Mouse (Mus musculus) embryo, embryonic 10 days (tissue): ENCODE results near the gene Abcb6.

ENCODE experiments used
- DNase-seq: peaks from one replicate; pipeline ENCODE4 v3.0.0-alpha.2; 2015; ENCODE audit warnings: low spot score

The Abcb6 gene

DNA sequence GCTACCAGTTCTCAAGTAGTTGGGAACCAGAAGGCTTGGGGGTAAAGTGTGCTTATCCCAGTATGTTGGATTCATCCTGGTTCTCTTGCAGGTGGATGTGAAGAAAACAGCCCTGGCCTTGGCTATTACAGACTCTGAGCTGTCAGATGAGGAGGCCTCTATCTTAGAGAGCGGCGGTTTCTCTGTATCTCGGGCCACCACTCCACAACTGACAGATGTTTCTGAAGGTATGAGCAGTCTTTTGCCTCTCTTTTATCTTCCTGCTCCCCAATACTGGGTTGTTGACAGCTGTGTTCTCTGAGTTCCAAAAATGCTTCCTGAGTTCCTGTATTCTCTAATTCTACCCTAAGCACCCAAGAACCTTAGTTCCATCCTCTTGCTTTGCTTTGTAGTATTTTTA lies 34.6 kb downstream of the Abcb6 start:
- DNase-seq, result no peak

DNA sequence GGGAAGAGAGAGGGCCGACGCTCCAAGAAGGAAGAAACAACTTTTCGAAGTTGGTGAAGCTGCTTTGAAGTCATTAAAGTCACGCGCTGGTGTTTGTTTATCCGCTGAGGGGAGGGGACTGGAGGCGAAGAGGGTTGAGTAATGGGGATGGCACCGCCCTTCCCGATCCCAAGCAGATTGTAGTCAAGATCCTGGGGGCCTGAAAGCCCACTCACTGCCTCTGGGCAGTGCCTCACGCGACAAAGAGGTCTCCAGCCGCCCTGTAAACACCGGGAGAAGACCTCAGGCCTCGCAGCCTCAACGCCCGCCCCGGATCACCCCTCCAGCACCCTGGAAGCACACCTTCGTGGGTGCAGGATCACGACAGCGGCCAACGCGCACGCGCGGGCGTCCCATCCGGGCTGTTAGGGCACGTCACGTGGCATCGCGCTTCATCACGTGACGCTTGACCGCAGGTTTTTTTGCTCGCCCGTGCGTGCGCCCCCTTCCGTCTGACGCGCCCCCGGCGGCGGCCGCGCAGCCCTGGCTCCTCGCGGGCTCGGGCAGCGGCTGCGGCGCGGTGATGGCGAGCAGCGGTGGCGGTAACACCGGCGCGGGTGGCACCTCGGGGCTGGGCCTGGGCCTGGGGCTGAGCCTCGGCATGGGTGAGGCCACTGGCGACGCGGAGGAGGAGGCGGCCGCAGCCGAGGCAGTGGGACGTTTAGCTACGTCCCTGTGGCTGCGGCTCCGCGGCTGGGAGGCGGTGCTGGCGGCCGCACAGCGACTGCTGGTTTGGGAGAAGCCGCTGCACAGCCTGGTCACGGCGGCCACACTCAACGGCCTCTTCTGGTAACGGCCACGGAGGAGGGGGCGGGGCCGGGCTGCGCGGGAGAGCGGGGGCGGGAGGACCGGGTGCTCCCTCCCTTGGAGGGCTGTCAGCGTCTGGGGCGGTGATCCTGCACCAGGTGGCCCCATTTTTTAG lies 37.6 kb downstream of the Abcb6 start, which contains the start of the genes Cnppd1 and Retreg2:
Gene Cnppd1 (minus strand): TSS at position 411 of the 961 bp plus-strand sequence.
Gene Retreg2 (plus strand): TSS at position 478 of the 961 bp plus-strand sequence.
- DNase-seq, result peak; percentile 99

DNA sequence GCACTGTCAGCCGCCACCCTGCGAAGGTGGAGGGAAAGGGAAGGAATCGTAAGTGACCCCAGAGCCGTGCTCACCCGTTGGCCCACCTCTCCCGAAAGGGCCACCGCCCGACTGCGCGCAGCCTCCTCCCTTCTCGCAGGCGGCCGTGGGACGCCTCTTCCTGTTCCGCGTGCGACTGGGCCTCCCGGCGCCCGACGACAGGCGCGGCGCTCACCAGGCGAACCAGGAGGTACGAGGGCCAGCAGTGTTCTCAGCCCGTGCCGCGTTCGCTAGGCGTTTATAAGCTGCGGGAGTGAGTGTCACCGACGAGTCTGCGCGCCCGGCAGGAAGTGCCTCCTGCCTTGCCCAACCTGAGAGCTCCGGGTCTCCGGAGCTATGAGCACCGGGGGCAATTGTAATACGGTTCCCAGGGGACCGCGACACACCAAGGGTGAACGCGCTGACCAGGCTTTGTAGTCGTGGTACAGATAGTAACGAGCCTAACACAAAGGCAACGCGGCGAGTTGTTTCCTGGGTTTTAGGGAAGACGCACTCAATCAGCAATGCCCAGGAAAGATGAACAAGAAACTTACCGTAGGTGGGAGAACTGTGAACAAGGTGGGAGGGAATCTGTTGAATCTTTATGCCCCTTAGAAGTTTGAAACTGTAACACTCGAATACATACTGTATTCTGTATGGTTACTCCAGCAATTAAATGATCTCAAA lies 38.6 kb downstream of the Abcb6 start:
- peak; percentile 64 for DNase-seq

DNA sequence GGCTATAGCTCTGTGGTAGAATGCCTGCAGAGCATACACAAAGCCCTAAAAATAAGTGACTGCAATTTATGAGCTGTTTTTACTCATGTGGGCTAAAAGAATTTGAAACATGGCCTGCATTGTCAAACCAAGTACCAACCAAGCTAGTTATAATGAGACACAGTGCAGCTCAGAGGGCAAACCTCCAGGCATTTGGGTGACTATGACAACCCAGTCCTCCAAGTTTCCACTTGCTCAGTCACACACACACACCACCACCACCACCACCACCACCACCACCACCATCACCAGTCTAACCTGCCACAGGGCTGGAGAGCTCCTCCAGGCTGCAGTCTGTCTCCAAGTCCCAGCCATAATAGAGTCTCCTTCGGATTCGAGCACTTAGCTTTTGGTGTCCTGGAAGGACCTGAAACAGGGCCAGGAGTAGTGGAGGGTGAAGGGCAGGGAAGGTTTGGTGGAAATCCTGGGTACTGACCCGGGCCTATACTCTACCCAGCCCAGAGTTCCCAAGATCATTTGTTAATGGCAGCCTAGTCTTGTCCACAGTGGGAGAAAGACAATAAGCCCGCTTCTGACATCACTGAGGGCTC lies 39.5 kb downstream of the Abcb6 start:
- DNase-seq, result no peak

DNA sequence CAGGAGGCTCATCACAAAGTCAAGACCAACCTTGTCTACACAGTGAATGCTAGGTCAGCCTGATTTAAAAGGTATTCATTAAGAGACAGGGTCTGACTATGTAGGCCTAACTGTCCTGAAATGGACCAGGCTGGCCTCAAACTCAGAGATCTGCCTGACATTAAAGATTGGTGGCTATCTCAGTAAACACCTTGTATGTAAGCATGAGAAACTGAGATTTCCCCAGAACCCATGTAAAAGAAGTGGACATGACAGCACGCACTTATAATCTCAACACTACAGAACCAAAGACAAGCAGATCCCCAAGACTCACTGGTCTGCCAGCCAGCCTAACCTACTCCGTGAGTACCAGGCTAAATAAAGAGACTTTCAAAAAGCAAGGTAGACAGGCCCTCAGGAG lies 41.7 kb downstream of the Abcb6 start:
- no peak for DNase-seq

DNA sequence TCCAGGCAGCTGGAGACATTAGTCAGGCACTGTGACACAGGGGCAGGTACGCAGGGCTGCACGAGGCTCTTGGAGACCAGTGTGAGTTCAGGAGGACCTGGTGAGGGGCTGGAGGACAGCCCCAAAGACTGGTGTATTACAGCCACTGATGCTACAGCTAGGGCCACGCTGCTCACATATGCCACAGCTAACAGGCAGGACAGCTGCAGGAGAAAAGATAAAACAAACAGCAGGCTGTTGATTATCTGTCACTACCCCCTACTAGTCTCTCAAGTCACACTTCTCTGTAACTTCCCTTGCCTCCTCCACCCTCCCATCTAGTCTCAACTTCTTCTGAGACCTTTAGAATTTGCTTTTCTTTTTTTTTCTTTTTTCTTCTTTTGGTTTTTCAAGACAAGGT lies 43.5 kb downstream of the Abcb6 start:
- no peak for DNase-seq

DNA sequence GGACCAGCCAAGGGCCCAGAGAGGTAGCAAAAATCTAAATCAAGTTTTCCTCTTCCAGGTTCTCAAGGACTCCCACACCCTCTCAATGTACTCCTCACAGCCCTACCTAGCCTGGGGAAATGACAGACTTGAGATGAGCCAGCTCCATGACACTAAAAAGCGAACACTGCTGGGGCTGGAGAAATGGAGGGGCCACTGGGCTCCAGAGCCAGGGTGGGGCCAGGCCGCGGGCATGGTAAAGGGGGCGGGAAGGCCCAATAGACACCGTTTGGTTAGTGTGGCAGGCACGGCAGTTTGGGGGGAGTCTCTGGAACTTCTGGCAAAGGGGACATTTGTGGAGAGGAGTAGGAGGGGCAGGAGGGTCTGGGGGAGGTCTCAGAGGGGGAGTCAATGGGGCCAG lies 43.9 kb downstream of the Abcb6 start:
- no peak for DNase-seq

DNA sequence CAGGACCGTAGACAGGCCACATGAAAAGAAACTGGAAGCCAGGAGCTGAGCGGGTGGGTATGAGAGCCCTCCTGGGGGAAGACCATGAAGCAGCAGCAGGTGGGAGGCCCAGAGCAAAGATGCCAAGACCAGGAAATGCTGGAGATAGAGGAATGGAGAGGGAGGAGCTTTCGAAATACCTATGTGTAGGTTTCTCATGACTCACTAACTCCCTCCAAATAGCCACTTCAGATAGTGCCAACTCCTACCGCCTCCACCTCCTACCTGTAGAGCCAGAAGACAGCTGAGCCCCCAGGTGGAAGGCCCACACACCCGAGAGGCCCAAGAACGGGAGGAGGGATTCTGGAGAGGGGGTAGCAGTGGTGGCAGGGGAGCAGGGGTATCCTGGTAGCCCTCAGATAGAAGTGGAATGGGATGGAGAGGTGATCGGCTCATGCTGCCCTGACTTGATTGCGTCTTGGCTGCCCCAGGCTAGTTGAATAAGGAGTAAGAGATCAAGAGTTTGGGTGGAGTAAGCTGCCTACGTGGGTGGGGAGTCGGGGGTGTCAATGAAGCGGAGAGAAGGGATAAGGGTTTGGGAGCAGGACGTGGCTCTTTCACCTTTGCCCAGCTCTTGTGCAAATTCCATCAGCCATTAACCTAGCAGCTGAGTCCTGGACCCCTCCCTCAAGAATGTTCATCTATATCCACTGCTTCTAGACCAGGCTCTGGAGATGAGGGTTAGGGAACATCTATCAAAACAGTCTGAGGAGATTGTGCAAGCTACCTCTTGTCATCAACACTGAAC lies 46.6 kb downstream of the Abcb6 start, which contains the start of gene Slc23a3:
Gene Slc23a3 (minus strand): TSS at position 470 of the 787 bp plus-strand sequence.
- DNase-seq, result no peak

DNA sequence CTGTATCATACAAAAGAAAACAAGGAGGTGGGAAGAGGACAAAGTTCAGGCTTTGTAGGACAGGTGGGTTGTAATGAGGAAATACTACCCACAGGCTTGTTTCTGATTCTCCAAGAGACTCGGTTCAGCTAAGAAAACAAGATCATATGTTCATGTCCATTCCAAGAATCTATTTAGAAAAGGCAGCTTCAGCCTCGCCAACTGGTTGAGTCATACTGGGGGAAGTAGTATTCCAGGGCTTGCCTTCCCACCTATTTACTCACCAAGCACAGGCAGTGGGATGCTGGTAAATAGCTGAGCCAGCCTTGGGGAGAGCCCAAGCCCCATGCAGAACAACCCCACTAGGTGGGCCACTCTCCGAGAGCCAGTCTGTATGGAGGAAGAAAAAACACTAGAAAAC lies 51.6 kb downstream of the Abcb6 start:
- no peak for DNase-seq

DNA sequence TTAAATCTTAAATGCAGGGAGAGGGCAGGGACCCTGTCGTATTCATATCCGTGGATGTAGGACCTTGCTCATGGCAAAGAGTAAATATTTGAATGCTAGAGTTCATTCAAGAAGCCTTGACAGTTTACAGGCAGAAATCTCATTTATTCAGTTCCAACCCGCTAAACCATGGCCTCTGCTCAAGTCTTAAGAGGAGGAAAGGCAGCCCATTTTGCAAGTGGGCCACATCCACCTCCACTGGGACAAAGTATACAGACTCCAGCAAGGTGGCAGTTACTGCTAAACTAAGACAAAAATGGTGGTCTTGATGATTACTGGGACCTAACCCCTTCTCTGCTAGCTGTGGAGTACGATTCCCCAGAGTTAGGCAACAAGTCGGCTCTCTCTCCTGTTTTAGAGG lies 54.8 kb downstream of the Abcb6 start:
- no peak for DNase-seq

DNA sequence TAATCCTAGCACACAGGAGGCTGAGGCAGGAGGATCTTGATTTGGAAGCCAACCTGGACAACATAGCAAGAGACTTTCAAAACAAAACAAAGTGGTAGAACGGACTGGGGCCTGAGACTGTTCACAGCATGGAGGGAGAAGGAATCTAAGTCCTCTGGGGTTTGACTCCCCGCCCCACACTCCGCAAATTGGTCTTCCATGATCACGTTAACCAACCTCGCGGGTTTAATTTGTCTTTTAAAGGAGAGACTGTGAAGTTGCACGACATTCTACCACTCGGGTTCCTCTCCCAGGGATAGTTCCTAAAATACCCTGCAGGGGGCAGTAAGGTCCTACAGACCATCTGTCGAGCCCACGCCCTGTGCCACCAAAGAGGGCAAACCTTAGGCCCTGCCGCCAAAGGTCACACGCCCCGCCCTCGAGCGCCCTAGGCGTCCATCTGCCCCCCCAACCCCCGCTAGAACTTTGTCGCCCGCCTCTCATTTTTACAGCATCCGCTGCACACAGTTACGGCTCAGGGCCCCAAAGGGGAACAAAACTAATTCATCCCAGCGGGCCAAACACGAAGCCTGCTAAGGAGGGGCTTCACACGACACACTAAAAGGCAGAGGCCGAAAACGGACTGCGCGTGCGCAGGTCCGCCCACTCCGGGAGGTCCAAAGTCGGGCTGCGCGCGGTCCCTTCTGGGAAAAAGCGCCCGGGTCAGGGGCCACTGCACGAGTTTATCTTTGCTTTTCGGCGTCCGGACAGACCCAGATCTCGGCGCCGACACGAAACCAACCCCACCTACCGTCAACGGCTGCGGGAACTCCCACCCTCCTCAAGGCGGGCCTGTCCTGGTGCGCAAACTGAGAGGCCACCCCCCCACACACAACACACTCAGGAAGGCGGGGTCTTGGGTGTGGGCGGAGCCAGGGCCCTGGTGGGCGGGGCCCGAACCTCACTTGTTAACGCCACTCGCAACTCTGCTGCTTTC lies 55.6 kb downstream of the Abcb6 start, which contains the start of gene Nhej1:
Gene Nhej1 (minus strand): TSS at position 855 of the 976 bp plus-strand sequence.
- peak; percentile 95 for DNase-seq

DNA sequence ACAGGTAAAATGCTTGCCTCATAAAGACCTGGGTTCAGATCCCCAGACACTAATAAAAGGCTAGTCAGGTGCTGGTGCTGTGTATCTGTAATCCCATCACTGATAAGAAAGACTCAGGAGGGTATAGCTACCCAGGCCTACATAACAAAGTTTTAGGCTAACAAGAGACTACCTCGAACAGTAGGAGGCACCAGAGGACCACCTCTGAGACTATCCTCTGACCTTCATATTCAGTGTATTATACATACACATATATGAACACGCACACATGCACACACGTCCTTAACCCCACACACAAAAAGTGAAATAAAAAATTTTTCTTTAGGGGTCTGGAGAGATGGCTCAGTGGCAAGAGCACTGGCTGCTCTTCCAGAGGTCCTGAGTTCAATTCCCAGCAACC lies 58.0 kb downstream of the Abcb6 start:
- no peak for DNase-seq
